Mouse (Mus musculus): ENCODE data around the gene Rab20.

DNA sequence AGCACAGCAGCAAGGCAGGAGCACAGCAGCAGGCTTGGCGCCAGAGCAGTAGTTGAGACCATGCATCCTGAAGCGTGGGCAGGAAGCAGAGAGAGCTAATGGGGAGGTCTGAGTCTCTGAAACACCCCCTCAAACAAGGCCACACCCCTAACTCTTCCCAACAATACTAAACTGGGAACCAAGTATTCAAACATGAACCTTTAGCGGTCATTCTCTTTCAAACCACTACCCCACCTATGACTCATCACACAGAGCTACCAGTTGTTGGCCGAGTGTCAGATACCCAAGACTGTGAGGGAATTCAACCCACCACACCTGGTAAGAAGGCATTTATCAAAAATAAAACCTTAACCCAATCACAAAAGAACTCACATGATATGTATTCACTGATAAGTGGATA, 8.7 kb upstream of the Rab20 start:
- TF ChIP-seq CTCF (IDR thresholded peaks at IDR 0.05; ENCODE audit: low read depth, low read length) (no peak), GATA1 (IDR thresholded peaks at IDR 0.05; ENCODE audit: borderline replicate concordance, low read length) (no peak), POLR2AphosphoS5 (IDR thresholded peaks at IDR 0.05; ENCODE audit: insufficient replicate concordance, low read depth, low read length) (no peak), TAL1 (conservative IDR thresholded peaks at IDR 0.05; ENCODE audit: low read depth, low read length) (no peak)
